Mouse (Mus musculus) intestine, postnatal 0 days (tissue): ENCODE data around the gene Gga1. TPM values are rescaled to one million over a fixed set of nuclear protein-coding genes. Genes with fewer than 3 reads are reported as not detected.

Experiments
- ATAC-seq: fragments of 200-750 bp; cut with Nextera tagmentation; 2 replicates; pipeline ENCODE4 v1.8.0; 2017; ENCODE audit warnings: mild to moderate bottlenecking, moderate TSS enrichment, moderate library complexity
- H3K27ac ChIP-seq: fragments of 300-500 bp; sonication (generic); 2 replicates; pipeline ENCODE4 v1.5.1; 2014; ENCODE audit warnings: mild to moderate bottlenecking, low read depth, low read length, moderate library complexity
- H3K27me3 ChIP-seq: fragments of 300-500 bp; sonication (generic); replicated peaks from 2 replicates; pipeline ENCODE4 v1.6.1; 2014; ENCODE audit warnings: low read length, mixed read lengths; ENCODE audit not compliant: control insufficient read depth, insufficient read depth
- H3K36me3 ChIP-seq: fragments of 300-500 bp; sonication (generic); 2 replicates; pipeline ENCODE4 v1.6.1; 2014; ENCODE audit warnings: mild to moderate bottlenecking, moderate library complexity; ENCODE audit not compliant: control insufficient read depth, insufficient read depth
- H3K4me1 ChIP-seq: fragments of 300-500 bp; sonication (generic); replicated peaks from 2 replicates; pipeline ENCODE4 v1.6.1; 2014; ENCODE audit warnings: antibody characterized with exemption, low read length, mixed read lengths; ENCODE audit not compliant: control insufficient read depth, insufficient read depth
- H3K4me2 ChIP-seq: fragments of 300-500 bp; sonication (generic); replicated peaks from 2 replicates; pipeline ENCODE4 v1.6.1; 2014; ENCODE audit warnings: low read depth, mild to moderate bottlenecking, moderate library complexity
- H3K4me3 ChIP-seq: fragments of 300-500 bp; sonication (generic); 2 replicates; pipeline ENCODE4 v1.5.1; 2014; ENCODE audit warnings: low read depth, low read length
- H3K9ac ChIP-seq: fragments of 300-500 bp; sonication (generic); 2 replicates; pipeline ENCODE4 v1.6.1; 2014; ENCODE audit warnings: mild to moderate bottlenecking, low read depth, low read length
- H3K9me3 ChIP-seq: fragments of 300-500 bp; sonication (generic); 2 replicates; pipeline ENCODE4 v1.6.1; 2016; ENCODE audit warnings: mixed run types; ENCODE audit not compliant: control insufficient read depth
- CTCF ChIP-seq: sonication (generic); IDR thresholded peaks from 2 replicates; pipeline ENCODE4 v1.5.1; 2016; ENCODE audit warnings: low read depth, mild to moderate bottlenecking, control low read depth, antibody characterized with exemption, moderate library complexity
- WGBS: fragments of 180-500 bp; shearing (Covaris S2); extraction: QIAGEN DNeasy Blood & Tissue Kit; methylation state at CpG from one replicate; pipeline ENCODE4 v1.1.7; 2014; 5-methylcytosine and 5-hydroxymethylcytosine counted together
- polyA plus RNA-seq: library from polyadenylated mRNA; unstranded; fragments of >200 nt; fragmentation: Nextera tagmentation; extraction: Ambion mirVana; gene quantifications from 2 replicates; pipeline ENCODE4 v1.2.1, GENCODE M21; 2015

Gga1 gene
- polyA plus RNA-seq, 1 experiment from 2014 or later = 40.1 TPM

- Histone ChIP-seq H3K27me3 (no peaks in the 10 kb centered on the region), H3K4me1 (peaks cover 14% of the 10 kb centered on the region)
These were observed 23.0 kb downstream of the Gga1 start, which contains the start of gene Sh3bp1 for GRCm38 (mm10) chr15:78899740-78900584. Gene Sh3bp1, plus strand, starts transcription at chr15:78899768.

DNA sequence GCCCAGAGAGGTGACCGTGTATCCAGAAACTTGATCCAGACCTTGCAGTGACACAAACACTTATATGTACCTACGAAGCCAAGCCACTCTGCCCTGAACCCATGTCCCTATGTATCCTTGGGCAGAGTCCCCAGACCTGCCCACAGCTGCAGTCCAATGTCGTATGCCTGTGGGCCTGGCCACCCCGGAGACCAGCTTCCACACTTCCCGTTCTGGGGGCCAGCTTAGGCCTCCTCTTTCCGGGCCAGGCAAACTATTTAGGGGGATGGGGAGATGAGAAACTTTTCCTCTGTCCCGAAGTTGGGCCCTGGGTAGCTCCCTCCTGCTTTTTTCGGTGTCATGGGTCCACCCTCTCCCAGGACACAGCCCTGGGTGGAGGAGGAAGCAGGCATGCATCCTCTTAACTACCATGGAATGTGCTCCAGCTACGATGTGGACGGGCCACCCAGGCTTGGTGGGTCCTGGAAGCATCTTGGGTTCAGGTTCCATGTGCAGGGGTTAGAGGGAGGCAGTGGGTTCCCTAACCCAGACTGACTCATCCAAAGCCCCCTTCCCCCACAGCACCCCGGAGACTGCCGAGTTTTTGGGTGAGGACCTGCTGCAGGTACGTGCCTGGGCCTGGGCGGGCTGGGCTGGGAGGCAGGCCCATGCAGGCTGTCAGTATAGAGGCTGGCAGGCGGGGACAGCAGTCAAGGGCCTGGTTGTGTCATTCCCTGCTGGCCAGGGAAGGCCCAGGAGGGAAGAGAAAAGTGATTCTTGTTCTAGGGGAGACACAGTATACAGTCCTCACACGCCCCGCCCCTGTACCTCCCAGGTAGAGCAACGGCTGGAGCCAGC is 23.8 kb downstream of the Gga1 start:
- no peak for TF ChIP-seq CTCF
- peaks cover 14% of the 10 kb centered on the region for H3K4me1 ChIP-seq

More at GRCm38 (mm10) chr15:78899740-78900584, 23.0 kb downstream of the Gga1 start, which contains the start of gene Sh3bp1:
- TF ChIP-seq CTCF = no peak
- H3K4me3 ChIP-seq = peak within 1 kb of the TSS; percentile 59
- H3K4me2 ChIP-seq = peak within 1 kb of the TSS; percentile 88
- peak within 1 kb of the TSS; percentile 54 for H3K9ac ChIP-seq
- ATAC-seq = 0 out of 2 replicates have a peak, but pooled peaks have one; percentile 26
- H3K27ac ChIP-seq = peak within 1 kb of the TSS; percentile 41; the same call in 1 of the 2 replicates
- 2% methylated on average over 47 of the region's 47 CpGs for WGBS
- H3K9me3 ChIP-seq = no peaks in the 10 kb centered on the region
- peaks cover 6% of the 10 kb centered on the region; the same call in 1 of the 2 replicates for H3K36me3 ChIP-seq

GRCm38 (mm10) chr15:78901422-78901789 is 24.4 kb downstream of the Gga1 start:
- Histone ChIP-seq H3K4me3 (no peak overlapping the region), H3K4me2 (peak overlapping the region; percentile 88), H3K27ac (no peak overlapping the region), H3K4me1 (peaks cover 14% of the 10 kb centered on the region), H3K9ac (no peak overlapping the region), H3K9me3 (no peaks in the 10 kb centered on the region), H3K27me3 (no peaks in the 10 kb centered on the region), H3K36me3 (peaks cover 11% of the 10 kb centered on the region; the same call in 1 of the 2 replicates)
- TF ChIP-seq CTCF = peak; percentile 22
- WGBS = 61% methylated on average over 8 of the region's 8 CpGs
- no peak for ATAC-seq

More for the DNA sequence above, 23.8 kb downstream of the Gga1 start:
- H3K4me3 ChIP-seq = peak overlapping the region; percentile 59
- H3K27ac ChIP-seq = 0 out of 2 replicates have a peak overlapping the region, but pooled peaks have one; percentile 41
- H3K9ac ChIP-seq = peak overlapping the region; percentile 54; the same call in 1 of the 2 replicates
- H3K27me3 ChIP-seq = no peaks in the 10 kb centered on the region
- H3K4me2 ChIP-seq = peak overlapping the region; percentile 88
- ATAC-seq = no peak
- WGBS = 24% methylated on average over 18 of the region's 18 CpGs
- no peaks in the 10 kb centered on the region for H3K9me3 ChIP-seq
- peaks cover 10% of the 10 kb centered on the region; the same call in 1 of the 2 replicates for H3K36me3 ChIP-seq

- ATAC-seq = 0 out of 2 replicates have a peak, but pooled peaks have one; percentile 28
- WGBS = 0% methylated on average over 2 of the region's 2 CpGs
- peaks cover 8% of the 10 kb centered on the region; the same call in 1 of the 2 replicates for H3K4me1 ChIP-seq
- no peaks in the 10 kb centered on the region for H3K9me3 ChIP-seq
- H3K27ac ChIP-seq = no peak overlapping the region
- no peaks in the 10 kb centered on the region for H3K27me3 ChIP-seq
- H3K4me3 ChIP-seq = no peak overlapping the region
- peak; percentile 95 for TF ChIP-seq CTCF
- H3K9ac ChIP-seq = 0 out of 2 replicates have a peak overlapping the region, but pooled peaks have one; percentile 34
- peaks cover 29% of the 10 kb centered on the region; the same call in 1 of the 2 replicates for H3K36me3 ChIP-seq
- 0 out of 2 replicates have a peak overlapping the region, but pooled peaks have one; percentile 13 for H3K4me2 ChIP-seq
These were observed 26.3 kb downstream of the Gga1 start for GRCm38 (mm10) chr15:78903243-78903642.

- H3K9me3 ChIP-seq = no peaks in the 10 kb centered on the region
- H3K4me3 ChIP-seq = no peak overlapping the region
- H3K9ac ChIP-seq = no peak overlapping the region
- TF ChIP-seq CTCF = no peak
- no peaks in the 10 kb centered on the region; the same call in 1 of the 2 replicates for H3K4me1 ChIP-seq
- no peak overlapping the region for H3K27ac ChIP-seq
- no peaks in the 10 kb centered on the region for H3K27me3 ChIP-seq
- no peak overlapping the region for H3K4me2 ChIP-seq
- H3K36me3 ChIP-seq = peaks cover 36% of the 10 kb centered on the region; the same call in 1 of the 2 replicates
- 74% methylated on average over 7 of the region's 7 CpGs for WGBS
- no peak for ATAC-seq
These were observed 31.4 kb downstream of the Gga1 start for GRCm38 (mm10) chr15:78908399-78908798.
